9 mouse cellular contexts compared by ENCODE assay signal in the genomic region with DNA sequence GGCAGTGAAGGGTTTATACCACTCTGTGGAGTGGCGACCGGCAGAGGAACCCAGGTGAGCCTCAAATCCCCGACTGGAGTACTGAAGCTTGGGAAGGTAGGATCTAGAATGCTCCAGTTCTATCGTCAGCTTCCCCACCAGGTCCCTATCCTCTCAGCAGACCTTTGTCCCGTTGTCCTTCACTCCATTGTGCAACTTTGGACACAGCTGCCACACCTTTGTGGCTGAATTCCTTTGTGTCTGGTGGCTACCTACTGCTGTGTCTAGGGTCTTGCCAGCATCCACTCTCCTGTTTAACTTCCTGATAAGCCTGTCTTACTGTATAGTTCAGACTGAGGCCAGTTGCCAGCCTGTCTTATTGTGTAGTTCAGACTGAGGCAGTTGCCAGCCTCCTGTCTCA. TPM values are rescaled to one million over a fixed set of nuclear protein-coding genes. Genes with fewer than 3 reads are reported as not detected.
DNase-seq lines count a peak whose midpoint lies in the region; ATAC-seq and TF ChIP-seq lines count a peak whose summit lies in the region.
"Had no signal": no experiment of that assay in that cellular context is flagged by ENCODE, and none has a peak within 500 bp of the region (broad histone marks: within the 10 kb centered on the region; RNA-seq: fewer than 3 reads in every experiment).

No protein-coding gene starts in this region.

- TF ChIP-seq CTCF in MEL (IDR thresholded peaks at IDR 0.05 in 2 of 3, conservative IDR thresholded peaks at IDR 0.05 in 1 of 3; ENCODE audit: control insufficient read depth in 1 of 3, insufficient read depth in 1 of 3, low read depth in 2 of 3, low read length in 3 of 3, poor library complexity in 1 of 3, severe bottlenecking in 1 of 3): no peak

- peak overlapping the region; percentile 74 for H3K4me3 ChIP-seq in heart, embryonic 15.5 days
- H3K4me3 ChIP-seq in MEL (ENCODE audit: control insufficient read depth in 1 of 2, insufficient read depth in 1 of 2, low read depth in 2 of 2, low read length in 2 of 2): peak overlapping the region; percentile 81 to 93
- H3K4me3 ChIP-seq in hindbrain, embryonic 13.5 days: peak overlapping the region; percentile 85
- peak overlapping the region; percentile 94 for H3K4me3 ChIP-seq in midbrain, embryonic 13.5 days (replicated peaks)

- H3K4me1 ChIP-seq in heart, embryonic 15.5 days (replicated peaks): peaks cover 23% of the 10 kb centered on the region
- peaks cover 6 to 11% of the 10 kb centered on the region in 2 experiments; a peak in 2 of 4 replicates for H3K4me1 ChIP-seq in MEL (ENCODE audit: control insufficient read depth in 1 of 2, insufficient read depth in 2 of 2, low read length in 2 of 2)
- peaks cover 15% of the 10 kb centered on the region for H3K4me1 ChIP-seq in hindbrain, embryonic 13.5 days (replicated peaks)
- H3K4me1 ChIP-seq in midbrain, embryonic 13.5 days (replicated peaks): peaks cover 13% of the 10 kb centered on the region

- H3K4me2 ChIP-seq in heart, embryonic 15.5 days: peak overlapping the region; percentile 70
- peak overlapping the region; percentile 70 for H3K4me2 ChIP-seq in hindbrain, embryonic 13.5 days
- H3K4me2 ChIP-seq in midbrain, embryonic 13.5 days (replicated peaks): peak overlapping the region; percentile 87

- no peaks in the 10 kb centered on the region for H3K27me3 ChIP-seq in heart, embryonic 15.5 days
- no peaks in the 10 kb centered on the region for H3K27me3 ChIP-seq in MEL (ENCODE audit: control insufficient read depth in 1 of 2, insufficient read depth in 2 of 2, low read length in 2 of 2)
- H3K27me3 ChIP-seq in hindbrain, embryonic 13.5 days: no peaks in the 10 kb centered on the region
- no peaks in the 10 kb centered on the region for H3K27me3 ChIP-seq in midbrain, embryonic 13.5 days

- peaks cover 29% of the 10 kb centered on the region for H3K36me3 ChIP-seq in heart, embryonic 15.5 days
- peaks cover 0 to 5% of the 10 kb centered on the region in 2 experiments; a peak in 3 of 4 replicates for H3K36me3 ChIP-seq in MEL (ENCODE audit: control insufficient read depth in 1 of 2, insufficient read depth in 2 of 2, low read length in 2 of 2)
- H3K36me3 ChIP-seq in hindbrain, embryonic 13.5 days: peaks cover 34% of the 10 kb centered on the region
- H3K36me3 ChIP-seq in midbrain, embryonic 13.5 days: peaks cover 40% of the 10 kb centered on the region

- H3K9me3 ChIP-seq in heart, embryonic 15.5 days (replicated peaks): no peaks in the 10 kb centered on the region
- no peaks in the 10 kb centered on the region for H3K9me3 ChIP-seq in MEL (replicated peaks; ENCODE audit: insufficient read depth, low read length)
- H3K9me3 ChIP-seq in hindbrain, embryonic 13.5 days: no peaks in the 10 kb centered on the region
- no peaks in the 10 kb centered on the region for H3K9me3 ChIP-seq in midbrain, embryonic 13.5 days

- DNase-seq in heart, adult 9 months (ENCODE audit: low spot score in 2 of 2): no peak
- peak; percentile 22 for DNase-seq in MEL (ENCODE audit: low read depth, low spot score)
- no peak for DNase-seq in layer of hippocampus, adult 9-10 months (ENCODE audit: low spot score)
- DNase-seq in frontal cortex, postnatal 25 days (ENCODE audit: low spot score in 2 of 2): no peak
- DNase-seq: right cerebral cortex, postnatal 4 days had no signal

- ATAC-seq in heart, embryonic 15.5 days (replicated peaks; ENCODE audit: insufficient number of reproducible peaks, insufficient read depth, low FRiP score, low read depth): no peak
- no peak for ATAC-seq in hindbrain, embryonic 13.5 days (ENCODE audit: low FRiP score)
- ATAC-seq in midbrain, embryonic 13.5 days: no peak
- no peak for ATAC-seq in granulocyte monocyte progenitor cell, adult 5-6 weeks (replicated peaks; ENCODE audit: poor library complexity, severe bottlenecking)

- H3K79me2 ChIP-seq in MEL (ENCODE audit: control insufficient read depth, insufficient read depth, low read length, poor library complexity): peaks cover 19% of the 10 kb centered on the region

- no peak for TF ChIP-seq RAD21 in MEL (IDR thresholded peaks at IDR 0.05; ENCODE audit: low read depth, low read length)

- peak overlapping the region; percentile 82 for H3K9ac ChIP-seq in heart, embryonic 15.5 days
- peak overlapping the region; percentile 86 for H3K9ac ChIP-seq in MEL (ENCODE audit: control insufficient read depth, low read depth, low read length, poor library complexity, severe bottlenecking)
- peak overlapping the region; percentile 90 for H3K9ac ChIP-seq in hindbrain, embryonic 13.5 days
- peak overlapping the region; percentile 86 for H3K9ac ChIP-seq in midbrain, embryonic 13.5 days (replicated peaks)

- no peak overlapping the region for H3K27ac ChIP-seq in heart, embryonic 15.5 days
- no peak overlapping the region for H3K27ac ChIP-seq in MEL (ENCODE audit: control insufficient read depth, low read depth, low read length)
- H3K27ac ChIP-seq in hindbrain, embryonic 13.5 days: no peak overlapping the region
- no peak overlapping the region for H3K27ac ChIP-seq in midbrain, embryonic 13.5 days

- WGBS in heart, embryonic 15.5 days: 36% methylated on average over 5 of the region's 5 CpGs
- WGBS in hindbrain, embryonic 13.5 days: 36% methylated on average over 5 of the region's 5 CpGs
- 33% methylated on average over 5 of the region's 5 CpGs for WGBS in midbrain, embryonic 13.5 days

- no peak for TF ChIP-seq EP300 in MEL (IDR thresholded peaks at IDR 0.05; ENCODE audit: low read depth in 1 of 2, low read length in 2 of 2)

- no peak for TF ChIP-seq POLR2A in MEL (IDR thresholded peaks at IDR 0.05; ENCODE audit: control insufficient read depth in 1 of 2, insufficient read depth in 1 of 2, low read depth in 1 of 2, low read length in 2 of 2, poor library complexity in 1 of 2)

TF ChIP-seq in MEL, 35 proteins besides CTCF, POLR2A, EP300 and RAD21 (continues in another document):
- TF ChIP-seq RCOR1 (IDR thresholded peaks at IDR 0.05; ENCODE audit: low read depth, low read length) (no peak), POLR2AphosphoS5 (IDR thresholded peaks at IDR 0.05; ENCODE audit: borderline replicate concordance, low read depth, low read length) (no peak)

RNA-seq across cellular contexts. Expression of a gene that starts 1.3 kb away (rescaled TPM):
- 50.4 and 64.5 TPM in 2 replicates for polyA plus RNA-seq in heart, embryonic 15.5 days (2015; fragmentation: Nextera tagmentation; extraction: Ambion mirVana)
- 37.8 and 50.9 TPM in 2 replicates for total RNA-seq in MEL (2012; rRNA removed)
- 100 to 1,000 TPM in 1 of 2 experiments, 10 to 100 TPM in 1; 59.0 to 102 TPM for polyA plus RNA-seq in MEL (2012; ENCODE audit: insufficient read depth in 1 of 2, insufficient read length in 2 of 2, low read depth in 1 of 2, low replicate concordance in 2 of 2, missing spikeins in 1 of 2)
- 57.5 and 63.2 TPM in 2 replicates for polyA plus RNA-seq in hindbrain, embryonic 13.5 days (2015; fragmentation: Nextera tagmentation; extraction: Ambion mirVana)
- 51.1 and 51.3 TPM in 2 replicates for polyA plus RNA-seq in midbrain, embryonic 13.5 days (2015; fragmentation: Nextera tagmentation; extraction: Ambion mirVana)
- 93.8 and 107 TPM in 2 replicates for total RNA-seq in granulocyte monocyte progenitor cell, adult 5-6 weeks (2014; fragmentation: Nextera tagmentation)
- 77.1 and 84.4 TPM in 2 replicates for total RNA-seq in granulocyte monocyte progenitor cell, adult 5-6 weeks (2017)

RNA-seq across cellular contexts. Expression of a gene that starts 14.7 kb away (rescaled TPM):
- polyA plus RNA-seq in heart, embryonic 15.5 days (2015; fragmentation: Nextera tagmentation; extraction: Ambion mirVana): 2.1 and 3.1 TPM in 2 replicates
- total RNA-seq in MEL (2012; rRNA removed): 3.8 and 7.6 TPM in 2 replicates
- polyA plus RNA-seq in MEL (2012; ENCODE audit: insufficient read depth in 1 of 2, insufficient read length in 2 of 2, low read depth in 1 of 2, low replicate concordance in 2 of 2, missing spikeins in 1 of 2): 1 to 10 TPM in 1 of 2 experiments, not detected in 1; 8.3 TPM
- polyA plus RNA-seq in hindbrain, embryonic 13.5 days (2015; fragmentation: Nextera tagmentation; extraction: Ambion mirVana): 6.9 and 8.2 TPM in 2 replicates
- polyA plus RNA-seq in midbrain, embryonic 13.5 days (2015; fragmentation: Nextera tagmentation; extraction: Ambion mirVana): 4.4 and 7.5 TPM in 2 replicates
- 11.6 and 11.7 TPM in 2 replicates for total RNA-seq in granulocyte monocyte progenitor cell, adult 5-6 weeks (2014; fragmentation: Nextera tagmentation)
- 0.69 and 6.1 TPM in 2 replicates for total RNA-seq in granulocyte monocyte progenitor cell, adult 5-6 weeks (2017)

RNA-seq across cellular contexts. Expression of a gene that starts 20.2 kb away (rescaled TPM):
- 159 and 171 TPM in 2 replicates for polyA plus RNA-seq in heart, embryonic 15.5 days (2015; fragmentation: Nextera tagmentation; extraction: Ambion mirVana)
- 219 and 257 TPM in 2 replicates for total RNA-seq in MEL (2012; rRNA removed)
- 100 to 1,000 TPM in 1 of 2 experiments, not detected in 1; 225 TPM for polyA plus RNA-seq in MEL (2012; ENCODE audit: insufficient read depth in 1 of 2, insufficient read length in 2 of 2, low read depth in 1 of 2, low replicate concordance in 2 of 2, missing spikeins in 1 of 2)
- 197 and 204 TPM in 2 replicates for polyA plus RNA-seq in hindbrain, embryonic 13.5 days (2015; fragmentation: Nextera tagmentation; extraction: Ambion mirVana)
- polyA plus RNA-seq in midbrain, embryonic 13.5 days (2015; fragmentation: Nextera tagmentation; extraction: Ambion mirVana): 201 and 208 TPM in 2 replicates
- total RNA-seq in granulocyte monocyte progenitor cell, adult 5-6 weeks (2014; fragmentation: Nextera tagmentation): 143 and 180 TPM in 2 replicates
- total RNA-seq in granulocyte monocyte progenitor cell, adult 5-6 weeks (2017): 155 and 185 TPM in 2 replicates

RNA-seq across cellular contexts. Expression of a gene that starts 43.5 kb away (rescaled TPM):
- polyA plus RNA-seq in heart, embryonic 15.5 days (2015; fragmentation: Nextera tagmentation; extraction: Ambion mirVana): 18.8 and 27.8 TPM in 2 replicates
- 0.42 and 0.46 TPM in 2 replicates for total RNA-seq in MEL (2012; rRNA removed)
- 1 to 10 TPM in 1 of 2 experiments, not detected in 1; 1.3 TPM for polyA plus RNA-seq in MEL (2012; ENCODE audit: insufficient read depth in 1 of 2, insufficient read length in 2 of 2, low read depth in 1 of 2, low replicate concordance in 2 of 2, missing spikeins in 1 of 2)
- polyA plus RNA-seq in hindbrain, embryonic 13.5 days (2015; fragmentation: Nextera tagmentation; extraction: Ambion mirVana): 78.5 and 81.9 TPM in 2 replicates
- 53.7 and 58.7 TPM in 2 replicates for polyA plus RNA-seq in midbrain, embryonic 13.5 days (2015; fragmentation: Nextera tagmentation; extraction: Ambion mirVana)
- 7.8 and 10.2 TPM in 2 replicates for total RNA-seq in granulocyte monocyte progenitor cell, adult 5-6 weeks (2014; fragmentation: Nextera tagmentation)
- total RNA-seq in granulocyte monocyte progenitor cell, adult 5-6 weeks (2017): 3.3 and 6.2 TPM in 2 replicates

RNA-seq across cellular contexts. Expression of a gene that starts 45.7 kb away (rescaled TPM):
- polyA plus RNA-seq in heart, embryonic 15.5 days (2015; fragmentation: Nextera tagmentation; extraction: Ambion mirVana): 0.08 TPM in 1 of 2 replicates, not detected in the other
- 0.04 TPM in 1 of 2 replicates, not detected in the other for total RNA-seq in MEL (2012; rRNA removed)
- polyA plus RNA-seq in MEL (2012; ENCODE audit: insufficient read depth in 1 of 2, insufficient read length in 2 of 2, low read depth in 1 of 2, low replicate concordance in 2 of 2, missing spikeins in 1 of 2): 1 to 10 TPM in 1 of 2 experiments, not detected in 1; 1.2 TPM
- not detected in 2 replicates for polyA plus RNA-seq in hindbrain, embryonic 13.5 days (2015; fragmentation: Nextera tagmentation; extraction: Ambion mirVana)
- not detected in 2 replicates for polyA plus RNA-seq in midbrain, embryonic 13.5 days (2015; fragmentation: Nextera tagmentation; extraction: Ambion mirVana)
- not detected in 2 replicates for total RNA-seq in granulocyte monocyte progenitor cell, adult 5-6 weeks (2014; fragmentation: Nextera tagmentation)
- total RNA-seq in granulocyte monocyte progenitor cell, adult 5-6 weeks (2017): 0.36 TPM in 1 of 2 replicates, not detected in the other
